Mouse (Mus musculus) embryonic facial prominence, embryonic 10.5 days (tissue): ENCODE results near the gene Nox1. TPM values are rescaled to one million over a fixed set of nuclear protein-coding genes. Genes with fewer than 3 reads are reported as not detected.

Experiments
- DNase-seq: peaks from one replicate; pipeline ENCODE4 v3.0.0-alpha.2; 2017; ENCODE audit warnings: low spot score
- H3K27ac ChIP-seq: fragments of 300-500 bp; sonication (generic); replicated peaks from 2 replicates; pipeline ENCODE4 v1.5.1; 2016; ENCODE audit warnings: mild to moderate bottlenecking
- H3K27me3 ChIP-seq: fragments of 300-500 bp; sonication (generic); replicated peaks from 2 replicates; pipeline ENCODE4 v1.6.1; 2016; ENCODE audit warnings: low read depth, mild to moderate bottlenecking; ENCODE audit not compliant: poor library complexity, severe bottlenecking
- H3K36me3 ChIP-seq: fragments of 300-500 bp; sonication (generic); replicated peaks from 2 replicates; pipeline ENCODE4 v1.6.1; 2016; ENCODE audit warnings: mild to moderate bottlenecking, moderate library complexity
- H3K4me1 ChIP-seq: fragments of 300-500 bp; sonication (generic); 2 replicates; pipeline ENCODE4 v1.6.1; 2016
- H3K4me3 ChIP-seq: fragments of 300-500 bp; sonication (generic); 2 replicates; pipeline ENCODE4 v1.5.1; 2016; ENCODE audit warnings: mild to moderate bottlenecking, moderate library complexity
- H3K9me3 ChIP-seq: fragments of 300-500 bp; sonication (generic); 2 replicates; pipeline ENCODE4 v1.6.1; 2016; ENCODE audit warnings: mild to moderate bottlenecking
- WGBS: fragments of 180-500 bp; shearing (Covaris S2); methylation state at CpG from one replicate; pipeline ENCODE4 v1.1.7; 2016; 5-methylcytosine and 5-hydroxymethylcytosine counted together
- polyA plus RNA-seq: library from polyadenylated mRNA; unstranded; fragments of >200 nt; fragmentation: Nextera tagmentation; extraction: Ambion mirVana; gene quantifications from 2 replicates; pipeline ENCODE4 v1.2.1, GENCODE M21; 2016

Gene Nox1
- polyA plus RNA-seq, 1 experiment from 2014 or later = not detected

DNA sequence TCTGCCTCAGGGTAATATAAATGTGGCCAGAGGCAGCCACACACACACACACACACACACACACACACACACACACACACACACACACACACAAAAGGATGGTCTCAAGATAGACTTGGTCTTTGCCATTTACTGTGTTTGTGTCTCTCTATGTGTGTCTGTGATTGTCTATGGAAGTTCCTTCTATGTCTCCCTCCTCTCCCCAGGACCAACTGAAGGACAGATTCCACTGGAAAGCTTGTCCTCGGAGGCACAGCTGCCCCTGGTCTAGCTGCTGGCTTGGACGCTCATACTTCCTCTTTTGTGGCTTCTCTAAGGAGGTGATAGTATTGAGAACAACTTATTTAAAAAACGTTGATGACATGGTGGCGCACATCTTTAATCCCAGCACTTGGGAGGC lies 58.3 kb downstream of the Nox1 start:
- no peak for DNase-seq
- no peak overlapping the region for H3K27ac ChIP-seq
- 64% methylated on average over 4 of the region's 4 CpGs for WGBS

GRCm38 (mm10) chrX:134162826-134163225 lies 58.9 kb downstream of the Nox1 start:
- Histone ChIP-seq H3K9me3 (no peaks in the 10 kb centered on the region), H3K27me3 (peaks cover 52% of the 10 kb centered on the region), H3K27ac (no peak overlapping the region), H3K4me3 (peak overlapping the region; percentile 47), H3K36me3 (no peaks in the 10 kb centered on the region), H3K4me1 (peaks cover 4% of the 10 kb centered on the region; the same call in 1 of the 2 replicates)
- WGBS = 20% methylated on average over 11 of the region's 11 CpGs
- DNase-seq = no peak

More for the DNA sequence above, 58.3 kb downstream of the Nox1 start:
- Histone ChIP-seq H3K4me1 (peaks cover 4% of the 10 kb centered on the region; the same call in 1 of the 2 replicates), H3K9me3 (no peaks in the 10 kb centered on the region), H3K36me3 (no peaks in the 10 kb centered on the region), H3K4me3 (no peak overlapping the region), H3K27me3 (peaks cover 46% of the 10 kb centered on the region)

GRCm38 (mm10) chrX:134162043-134162720 lies 59.6 kb downstream of the Nox1 start, which contains the start of gene Xkrx:
Xkrx (minus strand) TSS chrX:134162076.
- 25% methylated on average over 16 of the region's 16 CpGs for WGBS

GRCm38 (mm10) chrX:134160442-134160841 lies 61.3 kb downstream of the Nox1 start:
- no peak for DNase-seq
- WGBS = 89% methylated on average over 2 of the region's 2 CpGs
- Histone ChIP-seq H3K9me3 (no peaks in the 10 kb centered on the region), H3K27me3 (peaks cover 51% of the 10 kb centered on the region), H3K27ac (no peak overlapping the region), H3K4me1 (peaks cover 4% of the 10 kb centered on the region; the same call in 1 of the 2 replicates), H3K36me3 (no peaks in the 10 kb centered on the region), H3K4me3 (no peak overlapping the region)

More at GRCm38 (mm10) chrX:134162043-134162720, 59.6 kb downstream of the Nox1 start, which contains the start of gene Xkrx:
- Histone ChIP-seq H3K9me3 (no peaks in the 10 kb centered on the region), H3K4me1 (peaks cover 4% of the 10 kb centered on the region; the same call in 1 of the 2 replicates), H3K27ac (no peak within 1 kb of the TSS), H3K27me3 (peaks cover 54% of the 10 kb centered on the region), H3K4me3 (peak within 1 kb of the TSS; percentile 47), H3K36me3 (no peaks in the 10 kb centered on the region)
- peak; percentile 10 for DNase-seq

- Histone ChIP-seq H3K4me3 (no peak overlapping the region), H3K4me1 (peaks cover 4% of the 10 kb centered on the region; the same call in 1 of the 2 replicates), H3K27me3 (peaks cover 51% of the 10 kb centered on the region), H3K36me3 (no peaks in the 10 kb centered on the region), H3K27ac (no peak overlapping the region), H3K9me3 (no peaks in the 10 kb centered on the region)
- DNase-seq = no peak
- 47% methylated on average over 7 of the region's 7 CpGs for WGBS
These were observed 63.6 kb downstream of the Nox1 start for GRCm38 (mm10) chrX:134158151-134158550.

- no peak overlapping the region for H3K27ac ChIP-seq
- H3K9me3 ChIP-seq = no peaks in the 10 kb centered on the region
- H3K4me3 ChIP-seq = no peak overlapping the region
- no peaks in the 10 kb centered on the region for H3K4me1 ChIP-seq
- 82% methylated on average over 4 of the region's 4 CpGs for WGBS
- no peak for DNase-seq
- H3K27me3 ChIP-seq = peaks cover 39% of the 10 kb centered on the region
- no peaks in the 10 kb centered on the region for H3K36me3 ChIP-seq
These were observed 79.8 kb downstream of the Nox1 start for GRCm38 (mm10) chrX:134141986-134142385.

- peaks cover 43% of the 10 kb centered on the region for H3K27me3 ChIP-seq
- no peak overlapping the region for H3K4me3 ChIP-seq
- no peaks in the 10 kb centered on the region for H3K4me1 ChIP-seq
- DNase-seq = no peak
- H3K27ac ChIP-seq = no peak overlapping the region
- H3K9me3 ChIP-seq = no peaks in the 10 kb centered on the region
- 85% methylated on average over 1 of the region's 1 CpGs for WGBS
- no peaks in the 10 kb centered on the region for H3K36me3 ChIP-seq
These were observed 80.2 kb downstream of the Nox1 start for GRCm38 (mm10) chrX:134141551-134141950.

DNA sequence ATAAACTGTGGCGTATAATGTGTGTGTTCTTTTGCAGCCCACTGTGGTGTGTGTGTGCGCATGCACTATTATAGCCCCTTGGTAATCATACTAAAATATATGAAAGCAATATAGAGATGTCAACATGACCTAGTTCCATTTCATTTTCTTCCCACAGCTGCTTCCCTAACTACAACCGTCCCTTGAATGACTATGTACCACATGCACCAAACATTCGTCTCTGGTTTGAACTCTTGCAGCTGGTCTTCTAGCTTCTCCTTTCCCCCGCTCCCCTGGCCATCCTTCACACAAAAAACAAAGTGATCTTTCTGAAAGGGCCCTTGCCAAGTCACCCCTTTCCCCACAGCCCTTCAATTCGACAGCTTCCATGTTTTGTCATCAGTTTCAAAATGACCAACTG lies 81.7 kb downstream of the Nox1 start:
- Histone ChIP-seq H3K36me3 (no peaks in the 10 kb centered on the region), H3K4me3 (no peak overlapping the region), H3K9me3 (no peaks in the 10 kb centered on the region), H3K27ac (no peak overlapping the region), H3K27me3 (peaks cover 49% of the 10 kb centered on the region), H3K4me1 (no peaks in the 10 kb centered on the region)
- WGBS = 82% methylated on average over 6 of the region's 6 CpGs
- no peak for DNase-seq

- 49% methylated on average over 3 of the region's 3 CpGs for WGBS
- DNase-seq = peak; percentile 10
- H3K27ac ChIP-seq = no peak overlapping the region
- H3K4me3 ChIP-seq = no peak overlapping the region
- no peaks in the 10 kb centered on the region for H3K4me1 ChIP-seq
- H3K27me3 ChIP-seq = peaks cover 73% of the 10 kb centered on the region
- H3K9me3 ChIP-seq = no peaks in the 10 kb centered on the region
- H3K36me3 ChIP-seq = no peaks in the 10 kb centered on the region
These were observed 87.9 kb downstream of the Nox1 start for GRCm38 (mm10) chrX:134133821-134134220.

DNA sequence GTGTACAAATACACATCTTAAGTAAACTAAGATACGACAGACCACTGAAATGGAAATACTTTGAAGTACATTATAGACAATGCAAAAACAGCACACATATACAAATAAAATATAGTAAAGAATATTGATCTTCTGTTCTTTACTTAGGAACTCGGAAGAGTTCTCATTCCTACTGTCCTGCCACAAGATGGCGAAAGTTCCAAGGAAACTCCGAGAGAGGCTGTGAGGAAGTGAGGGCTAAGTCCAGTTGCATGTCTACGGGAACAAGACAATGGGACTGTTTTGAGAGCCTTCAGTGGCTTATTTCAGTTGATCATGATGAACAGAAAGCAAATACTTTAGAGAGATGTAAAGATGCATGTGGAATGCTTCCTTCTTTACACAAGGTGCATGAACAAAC lies 89.5 kb downstream of the Nox1 start:
- H3K27me3 ChIP-seq = peaks cover 73% of the 10 kb centered on the region
- H3K9me3 ChIP-seq = no peaks in the 10 kb centered on the region
- H3K4me3 ChIP-seq = no peak overlapping the region
- no peak overlapping the region for H3K27ac ChIP-seq
- H3K36me3 ChIP-seq = no peaks in the 10 kb centered on the region
- WGBS = 36% methylated on average over 5 of the region's 5 CpGs
- H3K4me1 ChIP-seq = no peaks in the 10 kb centered on the region
- DNase-seq = peak; percentile 21

- Histone ChIP-seq H3K9me3 (no peaks in the 10 kb centered on the region), H3K4me3 (no peak overlapping the region), H3K4me1 (no peaks in the 10 kb centered on the region), H3K36me3 (no peaks in the 10 kb centered on the region), H3K27me3 (peaks cover 78% of the 10 kb centered on the region), H3K27ac (no peak overlapping the region)
- 80% methylated on average over 3 of the region's 3 CpGs for WGBS
- no peak for DNase-seq
These were observed 93.2 kb downstream of the Nox1 start for GRCm38 (mm10) chrX:134128549-134128948.

- WGBS = 72% methylated on average over 3 of the region's 3 CpGs
- H3K4me1 ChIP-seq = no peaks in the 10 kb centered on the region
- H3K27ac ChIP-seq = no peak overlapping the region
- H3K9me3 ChIP-seq = no peaks in the 10 kb centered on the region
- H3K36me3 ChIP-seq = no peaks in the 10 kb centered on the region
- DNase-seq = no peak
- peaks cover 60% of the 10 kb centered on the region for H3K27me3 ChIP-seq
- no peak overlapping the region for H3K4me3 ChIP-seq
These were observed 105.3 kb downstream of the Nox1 start for GRCm38 (mm10) chrX:134116417-134116816.

DNA sequence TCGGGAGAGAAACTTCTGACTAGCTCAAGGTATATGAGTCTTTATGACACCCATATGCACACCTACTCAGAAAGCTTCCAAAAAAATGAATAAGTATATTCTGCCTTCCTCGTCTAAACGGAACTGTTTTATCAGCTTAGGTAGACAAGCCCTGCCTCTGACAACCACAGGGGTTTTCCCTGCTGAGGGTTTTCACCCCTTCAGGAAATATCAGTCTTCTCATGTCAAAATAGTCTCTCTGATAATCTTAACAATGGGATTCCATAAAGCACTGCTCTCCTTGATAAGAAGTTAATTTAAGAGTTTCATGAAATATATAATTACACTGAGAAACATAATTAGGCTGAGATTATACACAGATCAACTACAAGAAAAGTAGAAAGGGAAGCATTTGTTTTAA lies 110.0 kb downstream of the Nox1 start:
- Histone ChIP-seq H3K27ac (no peak overlapping the region), H3K9me3 (no peaks in the 10 kb centered on the region), H3K27me3 (peaks cover 64% of the 10 kb centered on the region), H3K36me3 (no peaks in the 10 kb centered on the region), H3K4me3 (no peak overlapping the region), H3K4me1 (no peaks in the 10 kb centered on the region)
- WGBS = 89% methylated on average over 3 of the region's 3 CpGs
- DNase-seq = no peak
